Mouse (Mus musculus) yolk sac, embryonic 10.5 days (tissue): ENCODE data around the gene Trim69.
"Not testable (repeated sequence)": the region's sequence is repeated elsewhere in the genome, so short reads cannot be mapped to it uniquely, and the experiment has no call there.

Experiments used
- DNase-seq: peaks from one replicate; pipeline ENCODE4 v3.0.0-alpha.2; 2017; ENCODE audit warnings: low spot score

Gene Trim69

DNA sequence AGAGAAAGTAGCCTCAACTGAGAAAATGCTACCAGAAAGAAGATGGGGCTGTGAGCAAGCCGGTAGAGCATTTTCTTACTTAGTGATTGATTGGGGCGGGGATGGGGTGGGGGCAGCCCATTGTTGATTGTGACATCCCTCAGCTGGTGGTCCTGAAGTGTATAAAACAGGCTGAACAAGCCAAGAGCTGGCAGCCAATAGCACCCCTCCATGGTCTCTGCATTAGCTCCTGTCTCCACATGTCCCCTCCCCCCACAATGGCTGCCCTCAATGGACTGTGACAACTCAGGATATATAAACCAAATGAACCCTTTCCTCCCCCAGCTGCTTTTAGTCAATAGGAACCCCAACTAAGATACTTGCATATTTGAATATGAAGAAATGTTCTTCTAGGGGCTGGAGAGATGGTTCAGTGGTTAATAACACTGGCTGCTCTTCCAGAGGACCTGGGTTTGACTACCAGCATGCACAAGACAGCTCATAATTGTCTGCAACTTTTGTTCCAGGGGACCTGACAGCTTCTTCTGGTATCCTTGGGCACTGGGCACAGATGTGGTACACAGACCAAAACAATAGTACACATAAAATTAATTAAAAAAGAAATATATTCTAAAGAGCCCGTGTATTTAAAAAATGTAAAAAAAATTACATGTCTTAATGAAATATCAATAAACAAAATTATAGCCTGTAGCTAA, 50.2 kb downstream of the Trim69 start:
- DNase-seq = no peak

DNA sequence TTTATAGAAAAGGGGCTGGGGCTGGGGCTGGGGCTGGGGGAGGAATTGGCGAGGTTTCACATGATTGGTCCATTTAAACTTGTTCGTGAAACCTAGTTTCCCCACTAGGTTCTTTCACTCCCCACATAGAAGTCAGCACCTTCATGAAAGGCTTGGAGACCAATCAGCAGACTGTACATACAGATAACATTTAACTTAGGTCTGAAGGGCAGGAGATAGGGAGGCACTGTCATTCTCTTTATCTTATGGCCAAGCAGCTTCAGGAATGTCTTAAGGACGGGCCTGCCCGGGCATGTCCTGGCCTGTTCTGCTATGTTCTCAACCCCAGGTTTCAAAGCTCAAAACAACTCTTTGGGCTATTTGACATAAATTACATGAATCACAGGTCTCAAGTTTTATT, 56.6 kb downstream of the Trim69 start:
- DNase-seq = not testable (repeated sequence)

GRCm38 (mm10) chr2:122218234-122218633, 57.7 kb downstream of the Trim69 start:
- no peak for DNase-seq

- no peak for DNase-seq
Measured at GRCm38 (mm10) chr2:122221378-122221777, 60.9 kb downstream of the Trim69 start.

- DNase-seq = no peak
Measured at GRCm38 (mm10) chr2:122221798-122222197, 61.3 kb downstream of the Trim69 start.

DNA sequence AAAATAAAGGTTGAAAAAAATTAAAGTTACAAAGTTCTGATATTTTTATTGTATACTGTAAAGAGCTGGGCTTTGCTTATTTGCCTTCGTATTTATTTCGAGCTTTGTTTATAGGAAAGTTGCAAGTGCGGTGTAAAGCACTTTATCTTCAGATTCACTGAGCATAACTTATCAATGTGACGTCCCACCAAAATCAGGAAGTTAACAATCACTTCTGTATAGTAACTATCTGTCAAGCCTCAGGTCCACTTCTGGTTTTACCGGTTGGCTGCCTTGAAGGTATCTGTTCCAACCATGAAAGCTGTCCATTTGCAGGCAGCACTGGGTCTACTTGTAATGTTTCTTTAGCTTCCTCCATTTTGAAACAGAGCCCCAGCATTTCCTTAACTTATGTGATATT, 61.8 kb downstream of the Trim69 start:
- no peak for DNase-seq

DNA sequence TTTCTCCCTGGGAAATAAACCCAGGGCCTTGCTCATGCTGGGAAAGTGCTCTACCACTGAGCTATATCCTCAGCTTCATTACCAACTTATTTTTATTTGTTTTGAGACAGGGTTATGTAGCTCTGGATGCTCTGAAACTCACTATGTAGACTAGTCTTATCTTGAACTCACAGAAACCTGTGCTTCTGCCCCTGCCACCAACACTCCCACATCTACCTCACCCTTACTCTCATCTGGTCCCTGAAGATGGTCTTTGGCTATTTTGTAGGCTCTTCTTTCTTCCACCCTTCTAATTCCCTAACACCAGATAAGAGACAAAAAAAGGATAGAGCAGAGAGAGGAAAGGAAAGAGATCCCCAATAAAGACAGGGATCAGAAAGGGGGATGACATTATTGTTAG, 63.2 kb downstream of the Trim69 start:
- DNase-seq = no peak
